Mouse (Mus musculus) lung, postnatal 25 days (tissue): ENCODE measurements around the gene Dchs1.

ENCODE experiments used
- DNase-seq: peaks from one replicate; pipeline ENCODE4 v3.0.0; 2022; ENCODE audit warnings: low spot score

The Dchs1 gene

DNA sequence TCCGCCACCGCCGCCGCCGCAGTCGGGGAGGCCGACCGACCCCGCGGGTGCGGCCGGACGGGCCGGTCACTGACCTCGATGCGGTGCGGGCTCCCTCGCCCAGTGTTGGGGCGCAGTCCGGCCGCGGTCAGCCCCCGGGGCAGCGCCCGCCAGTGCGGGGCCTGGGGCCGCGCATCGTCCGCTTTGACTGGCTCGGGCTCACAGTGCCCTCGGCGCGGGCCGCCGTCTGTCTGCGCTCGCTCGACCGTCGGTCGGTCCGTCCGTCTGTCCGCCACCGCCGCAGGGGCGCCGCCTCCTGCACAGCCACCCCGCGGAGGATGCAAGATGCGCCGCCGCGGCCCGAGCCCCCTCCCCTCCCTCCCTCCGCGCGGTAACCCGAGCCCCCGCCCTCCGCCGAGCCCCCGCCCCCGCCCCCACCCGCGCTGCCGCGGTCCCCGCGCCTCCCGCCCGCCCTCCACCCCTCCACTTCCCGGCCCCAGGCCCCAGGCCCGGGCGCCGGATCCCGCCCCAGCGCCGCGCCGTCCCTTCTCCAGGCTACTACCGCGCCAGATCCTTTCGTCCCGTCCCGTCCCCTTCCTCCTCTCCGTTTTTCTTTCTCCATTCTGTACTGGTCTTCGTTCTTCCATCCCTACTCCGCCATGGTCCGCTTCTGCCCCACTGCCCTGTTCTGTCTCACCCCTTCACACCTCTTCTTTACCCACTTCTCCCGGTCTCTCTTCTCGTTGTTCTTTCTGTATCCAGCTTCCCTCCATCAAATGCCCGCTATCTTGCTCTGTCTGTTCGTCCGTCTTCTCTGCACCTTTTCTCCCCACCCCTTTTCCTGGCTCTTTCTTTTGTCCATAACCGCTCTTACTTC, at the start of gene Dchs1:
Gene Dchs1 (minus strand): TSS at position 370 of the 856 bp plus-strand sequence.
- DNase-seq = no peak

DNA sequence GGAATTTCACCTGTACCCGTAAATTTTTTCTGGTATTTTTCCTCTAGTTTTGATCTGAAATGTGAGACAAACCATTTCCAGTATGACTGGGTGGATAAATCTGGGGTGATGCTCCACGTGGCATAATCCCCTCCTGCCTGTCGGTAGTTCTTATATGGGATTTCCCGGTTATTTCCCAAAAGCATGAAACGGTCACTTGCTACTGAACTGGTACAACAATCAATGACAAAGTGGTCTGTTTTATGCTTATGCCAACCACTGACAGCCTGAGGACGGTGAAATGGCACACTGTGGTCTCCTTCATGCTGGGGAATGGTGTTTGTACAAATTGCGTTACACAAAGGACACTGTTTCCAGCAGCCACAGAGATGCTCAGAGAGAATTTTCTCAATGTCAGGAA, 36.8 kb upstream of the Dchs1 start:
- no peak for DNase-seq

DNA sequence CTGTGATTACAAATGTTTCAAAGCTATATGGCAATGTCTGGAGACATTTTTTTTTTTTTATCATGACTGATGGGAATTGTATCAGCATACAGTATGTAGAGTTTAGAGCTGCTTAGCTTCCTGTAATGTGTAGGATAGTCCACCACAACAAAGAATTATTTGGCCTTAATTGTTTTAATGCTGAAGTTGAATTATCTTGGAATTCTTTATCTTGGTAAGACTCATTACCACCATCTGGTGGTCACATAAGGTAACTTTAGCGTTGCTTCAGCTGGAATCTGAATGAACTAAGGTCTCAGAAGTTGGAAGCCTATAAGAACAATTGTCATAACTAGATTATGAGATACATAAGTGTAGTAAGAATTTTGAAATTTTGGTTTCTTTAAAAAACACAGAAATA, 31.0 kb upstream of the Dchs1 start:
- peak; percentile 23 for DNase-seq

DNA sequence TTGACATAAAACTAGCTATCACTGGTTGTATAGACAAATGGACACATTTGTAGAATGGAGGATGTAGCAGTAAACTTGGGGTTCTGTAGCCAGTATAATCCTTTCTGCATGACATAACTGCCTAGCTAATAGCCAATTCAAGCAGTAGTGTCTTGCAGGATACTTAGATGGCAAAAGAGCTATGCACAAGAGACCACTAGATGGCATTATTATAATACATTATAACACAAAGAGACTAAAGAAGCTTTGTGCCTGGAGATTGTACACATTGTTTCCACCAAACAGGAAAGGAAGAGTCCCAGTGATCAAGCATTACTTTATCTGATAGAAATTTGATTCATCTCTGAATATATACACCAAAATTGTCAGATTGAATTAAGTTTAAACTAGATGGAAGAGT, 29.3 kb upstream of the Dchs1 start:
- peak; percentile 21 for DNase-seq

DNA sequence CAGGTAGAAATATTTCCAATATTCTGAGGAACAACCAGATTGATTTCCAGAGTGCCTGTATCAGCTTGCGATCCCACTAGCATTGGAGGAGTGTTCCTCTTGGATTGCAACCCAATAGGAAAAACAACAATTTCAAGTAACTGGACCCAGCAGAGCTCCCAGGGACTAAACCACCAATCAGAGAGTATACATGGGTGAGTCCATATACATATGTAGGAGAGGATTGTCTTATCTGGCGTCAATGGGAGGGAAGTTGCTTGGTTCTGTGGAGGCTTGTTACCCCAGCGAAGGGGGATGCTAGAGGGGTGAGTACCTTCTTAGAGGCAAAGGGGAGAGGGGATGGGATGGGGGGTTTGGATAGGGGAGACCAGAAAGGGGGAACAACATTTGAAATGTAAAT, 25.9 kb upstream of the Dchs1 start:
- DNase-seq = no peak

DNA sequence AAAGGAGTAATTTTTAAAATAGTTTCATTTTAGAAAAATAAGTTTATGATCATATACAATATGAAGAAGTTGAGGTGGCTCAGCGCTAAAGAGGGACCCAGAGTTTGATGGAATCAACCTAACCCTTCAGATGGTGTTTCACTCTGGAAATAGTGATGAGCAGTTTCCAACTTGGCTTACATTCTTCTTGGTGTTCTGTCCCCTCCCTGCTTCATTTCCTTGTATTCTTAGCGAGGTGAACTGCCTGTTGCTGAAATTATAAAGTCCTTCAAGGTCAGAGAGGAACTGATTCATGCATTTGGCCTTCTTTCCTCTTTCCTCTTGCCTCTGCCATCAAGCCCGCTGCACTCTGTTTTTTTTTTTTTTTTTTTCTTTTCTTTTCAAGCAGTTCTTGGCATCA, 25.1 kb upstream of the Dchs1 start:
- peak; percentile 18 for DNase-seq

DNA sequence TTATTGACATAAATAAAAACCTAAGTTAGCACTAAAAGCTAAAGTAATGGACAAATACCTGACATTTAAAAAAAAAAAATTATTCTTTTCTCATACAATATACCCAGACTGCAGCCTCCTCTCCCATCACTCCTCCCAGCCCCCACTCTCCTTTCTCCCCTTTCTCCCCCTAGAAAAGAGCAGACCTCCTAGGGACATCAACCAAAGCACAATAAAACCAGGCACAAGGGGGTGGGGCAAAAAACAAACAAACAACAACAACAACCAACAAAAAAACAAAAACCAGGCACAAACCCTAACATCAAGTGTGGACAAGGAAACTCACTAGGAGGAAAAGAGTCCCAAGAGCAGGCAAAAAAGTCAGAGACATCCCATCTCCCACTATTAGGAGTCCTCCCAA, 24.1 kb upstream of the Dchs1 start:
- DNase-seq = no peak

DNA sequence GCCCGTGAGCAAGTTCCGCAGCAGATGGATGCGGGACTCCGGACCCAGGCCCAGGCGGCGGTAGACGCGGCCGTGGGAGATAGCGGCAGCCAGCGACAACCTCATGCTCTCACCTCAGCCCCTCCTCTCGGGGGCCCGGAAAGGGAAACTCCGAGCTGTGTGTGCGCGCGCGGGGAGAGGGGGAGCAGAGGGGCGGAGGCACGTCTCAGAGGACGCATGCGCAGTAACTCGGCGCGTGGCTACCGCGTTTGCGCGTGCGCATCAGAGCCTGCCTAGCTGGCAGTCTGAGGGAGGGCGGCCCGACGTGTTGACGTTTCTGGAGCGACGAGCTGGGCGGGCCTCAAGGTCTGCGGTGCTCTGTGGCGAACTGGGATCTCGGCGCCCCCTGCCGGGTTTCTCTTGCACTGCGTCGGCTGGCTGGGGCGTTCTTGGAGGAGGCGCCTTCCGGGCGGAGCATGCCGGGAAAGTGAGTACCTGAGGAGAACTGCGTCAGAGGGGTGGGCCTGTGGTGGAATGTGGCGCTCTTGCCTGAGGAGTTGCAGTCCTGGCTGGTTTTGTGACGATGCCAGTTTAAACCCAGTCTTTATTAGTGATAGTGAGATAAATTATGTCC, 23.5 kb upstream of the Dchs1 start, which contains the start of gene Mrpl17:
Gene Mrpl17 (minus strand): TSS at position 223 of the 613 bp plus-strand sequence.
- DNase-seq = peak; percentile 100

DNA sequence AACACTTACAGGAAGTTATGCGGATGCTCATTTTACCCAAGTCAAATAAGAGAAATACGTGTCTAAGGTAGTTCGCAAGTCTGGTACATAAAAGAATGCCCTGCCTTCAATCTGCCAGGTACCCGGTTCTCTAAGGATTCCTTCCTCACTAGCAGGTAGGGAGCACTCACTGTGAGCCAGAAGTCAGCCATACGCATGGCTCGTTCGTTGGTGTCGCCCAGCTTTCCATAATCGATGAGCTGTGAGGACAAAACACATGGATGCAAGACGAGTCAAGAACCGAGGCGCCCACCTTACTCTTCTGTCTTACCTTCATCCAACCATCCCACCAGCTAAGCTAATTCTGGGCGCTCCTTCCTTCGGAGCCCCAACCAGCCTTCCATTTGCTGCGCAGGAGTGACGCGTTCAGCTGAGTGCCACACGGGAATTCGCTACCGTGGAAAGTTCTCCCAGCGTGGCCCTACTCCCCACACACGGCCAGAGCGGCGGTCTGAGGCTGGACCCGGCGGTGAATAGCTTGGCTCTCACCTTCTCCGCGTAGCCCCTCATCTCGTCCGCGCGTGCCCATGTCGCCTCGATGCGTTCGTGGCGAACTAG, 22.9 kb upstream of the Dchs1 start:
- DNase-seq = no peak

DNA sequence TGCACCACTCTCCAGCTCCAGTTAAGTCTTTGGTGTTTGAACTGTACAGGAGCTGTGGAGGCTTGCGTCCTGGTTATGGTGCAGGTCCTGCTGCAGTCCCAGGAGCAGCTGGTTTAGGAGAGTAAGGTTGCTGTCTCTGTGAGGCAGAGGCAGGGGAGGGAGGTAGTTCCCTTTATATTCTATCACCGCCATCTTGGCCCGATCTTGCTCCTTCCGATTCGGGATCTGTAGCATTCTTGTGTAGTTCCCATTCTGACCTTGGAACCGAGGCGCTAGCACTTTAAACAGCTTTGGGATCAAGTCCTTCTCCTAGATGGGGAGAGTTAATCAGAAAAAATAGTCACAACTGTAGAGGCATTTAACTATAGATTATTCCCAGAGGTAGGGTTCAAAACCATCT, 22.4 kb upstream of the Dchs1 start:
- no peak for DNase-seq

DNA sequence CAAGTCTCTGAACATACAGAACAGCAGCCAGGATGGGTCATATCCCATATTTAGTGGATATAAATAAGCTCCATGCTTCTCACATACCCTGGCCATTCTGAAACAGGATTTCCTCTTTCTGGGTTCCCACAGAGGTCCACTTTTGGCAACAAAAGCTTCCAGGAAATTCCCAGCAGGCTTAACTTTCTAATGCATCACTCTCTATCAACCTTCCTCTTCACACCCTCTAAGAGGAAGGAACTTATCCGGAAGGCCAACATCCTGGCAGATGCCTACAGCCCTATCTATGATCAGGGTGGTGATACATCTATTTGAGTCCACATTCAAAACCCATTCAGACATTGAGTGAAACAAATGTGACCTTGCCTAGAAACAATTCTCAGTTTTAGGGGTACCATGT, 20.9 kb upstream of the Dchs1 start:
- DNase-seq = peak; percentile 59

DNA sequence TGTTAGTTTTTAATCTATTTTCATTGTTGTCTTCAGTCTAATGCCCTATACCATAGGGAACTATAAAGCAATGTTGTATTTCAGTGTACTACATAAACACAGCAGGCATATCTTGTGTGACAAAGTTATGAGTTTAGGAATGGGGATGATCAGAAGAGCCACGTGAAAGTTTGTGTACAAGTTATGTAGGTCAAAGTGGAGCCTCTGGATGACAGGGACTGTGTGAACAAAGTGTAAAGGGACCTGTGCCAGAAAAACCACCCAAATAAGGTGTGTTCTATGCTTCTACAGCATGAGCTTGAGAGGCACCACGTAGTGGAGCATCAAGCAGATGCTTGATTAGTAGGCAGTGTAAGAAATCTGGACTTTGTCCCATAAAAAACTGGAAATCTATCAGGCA, 19.3 kb upstream of the Dchs1 start:
- no peak for DNase-seq

DNA sequence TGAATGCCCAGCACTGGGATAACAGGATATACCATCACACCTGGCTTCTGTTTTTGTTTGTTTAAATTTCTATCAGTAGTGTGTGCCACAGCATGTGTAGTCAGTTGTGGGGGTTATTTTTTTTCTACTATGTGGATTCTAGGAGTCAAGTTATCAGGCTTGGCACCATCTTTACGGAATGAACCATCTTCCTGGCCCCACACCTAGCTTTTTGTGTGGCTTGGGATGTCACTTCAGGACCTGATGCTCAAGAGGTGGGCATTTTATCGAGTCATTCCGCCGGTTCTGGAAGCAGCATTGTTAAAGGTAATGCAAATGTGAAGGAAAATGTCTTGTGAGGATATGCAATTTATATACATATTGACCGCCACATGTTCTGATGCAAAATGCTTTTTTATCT, 18.7 kb upstream of the Dchs1 start:
- DNase-seq = no peak

DNA sequence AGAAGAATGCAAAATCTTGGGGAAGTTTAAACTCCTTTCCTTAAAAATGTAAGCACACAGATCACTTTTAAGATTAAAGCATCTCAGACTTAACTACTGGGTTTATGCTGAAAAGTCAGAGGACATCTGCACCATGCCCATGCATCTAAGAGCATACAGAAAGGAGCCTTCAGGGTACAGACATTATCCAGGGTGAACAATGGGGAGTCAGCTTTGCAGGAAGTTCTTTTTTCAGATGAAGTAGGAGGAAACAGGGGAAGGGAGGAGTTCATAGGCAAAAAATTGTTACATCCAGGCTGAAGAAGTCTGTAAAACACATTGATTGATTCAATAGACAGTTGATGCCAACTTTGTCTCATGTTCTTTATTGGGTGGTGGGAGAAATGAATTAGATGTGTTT, 16.0 kb upstream of the Dchs1 start:
- DNase-seq = no peak

DNA sequence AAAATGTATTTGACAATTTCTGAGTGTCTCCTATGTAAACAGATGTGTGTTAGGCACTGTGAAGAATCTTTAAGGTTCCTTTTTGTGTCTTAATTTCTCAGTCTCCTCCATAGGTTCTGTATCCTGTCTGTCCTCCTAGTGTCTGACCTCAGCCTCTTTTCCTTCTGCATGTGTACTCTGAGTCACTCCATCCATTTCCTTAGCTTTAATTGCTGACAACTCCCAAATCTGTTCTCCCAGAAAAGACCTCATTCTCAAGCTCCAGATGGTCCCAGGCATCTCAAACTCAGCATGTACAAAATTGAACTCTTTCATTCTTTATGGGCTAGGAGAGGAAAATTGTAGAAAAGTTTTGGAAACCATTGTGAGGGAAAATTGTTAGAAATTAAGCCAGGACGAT, 15.3 kb upstream of the Dchs1 start:
- no peak for DNase-seq

DNA sequence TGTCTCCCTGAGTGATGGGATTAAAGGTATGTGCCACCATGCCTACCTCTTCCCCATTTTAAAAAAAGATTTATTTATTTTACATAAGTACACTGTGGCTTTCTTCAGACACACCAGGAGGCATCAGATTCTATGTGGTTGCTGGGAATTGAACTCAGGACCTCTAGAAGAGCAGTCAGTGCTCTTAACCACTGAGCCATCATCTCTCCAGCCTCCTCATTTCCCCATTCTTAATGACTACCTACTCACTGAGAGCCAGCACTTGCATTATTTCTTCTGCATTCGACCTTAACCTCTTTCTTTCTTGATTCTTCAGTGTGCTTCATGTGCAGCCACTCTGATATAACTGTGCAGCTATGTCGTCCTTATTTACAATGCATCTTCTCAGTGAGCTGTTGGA, 14.9 kb upstream of the Dchs1 start:
- no peak for DNase-seq

DNA sequence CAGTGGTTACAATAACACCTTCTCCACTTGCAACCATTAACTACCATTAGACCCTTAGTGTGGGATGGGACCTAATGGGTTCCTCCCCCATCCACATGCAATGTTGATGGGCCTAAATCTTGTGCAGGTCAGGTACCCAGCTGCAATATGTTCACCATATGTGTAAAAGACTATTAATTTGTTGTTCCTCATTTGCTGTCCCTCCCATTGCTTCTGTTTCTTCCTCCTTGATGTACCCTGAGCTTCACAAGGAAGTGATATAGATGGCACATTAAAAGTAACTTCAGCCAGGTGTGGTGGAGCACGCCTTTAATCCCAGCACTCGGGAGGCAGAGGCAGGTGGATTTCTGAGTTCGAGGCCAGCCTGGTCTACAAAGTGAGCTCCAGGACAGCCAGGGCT, 9.5 kb upstream of the Dchs1 start:
- no peak for DNase-seq

DNA sequence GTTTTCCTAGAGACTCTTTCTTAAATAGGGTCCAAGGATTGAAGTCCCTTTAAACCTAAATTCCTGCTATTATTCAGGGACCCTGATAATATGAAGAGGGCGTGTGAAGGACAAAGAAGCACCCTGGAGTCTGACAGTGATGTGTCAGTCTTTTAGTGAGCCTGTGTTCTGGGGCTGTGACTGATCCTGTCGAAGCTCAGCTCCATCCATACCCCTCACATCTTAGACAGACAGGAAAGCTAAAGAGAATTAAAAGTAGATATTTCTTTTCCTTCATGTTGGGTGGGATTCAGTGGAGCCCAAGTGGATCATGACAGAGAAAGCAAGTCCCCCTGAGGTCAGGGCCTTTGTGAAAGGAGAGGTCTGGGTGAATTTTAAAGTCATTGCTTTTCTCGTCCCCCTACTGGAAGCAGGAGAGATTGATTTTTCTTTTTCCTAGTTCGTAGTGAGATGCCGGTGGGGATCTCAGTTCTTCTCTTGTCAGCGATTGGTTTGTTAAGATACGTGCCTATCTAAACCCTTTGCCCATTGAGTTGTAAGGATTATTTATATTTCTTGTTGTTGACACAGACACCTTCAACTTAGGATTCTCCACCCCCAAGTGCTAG, 8.4 kb upstream of the Dchs1 start:
- no peak for DNase-seq

DNA sequence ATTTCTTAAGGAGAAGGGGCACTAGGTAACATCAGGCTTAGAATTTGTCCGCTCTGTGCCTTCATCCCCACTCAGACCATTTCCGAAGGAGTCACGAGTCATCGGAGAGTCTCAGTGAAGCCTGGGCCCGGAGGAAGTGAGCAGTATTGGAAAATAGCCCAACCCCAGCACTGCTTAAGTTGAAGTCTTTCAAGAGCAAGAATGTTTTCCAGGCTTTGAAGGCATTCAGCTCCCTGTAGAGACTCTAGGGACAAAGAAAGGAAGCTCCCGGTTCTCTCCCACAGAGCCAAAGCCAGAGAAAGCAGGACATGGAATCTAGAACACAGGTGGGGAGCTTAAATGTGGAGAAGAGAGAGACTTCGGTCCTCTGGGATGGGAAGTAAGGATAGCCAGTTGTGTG, 6.2 kb upstream of the Dchs1 start:
- no peak for DNase-seq

DNA sequence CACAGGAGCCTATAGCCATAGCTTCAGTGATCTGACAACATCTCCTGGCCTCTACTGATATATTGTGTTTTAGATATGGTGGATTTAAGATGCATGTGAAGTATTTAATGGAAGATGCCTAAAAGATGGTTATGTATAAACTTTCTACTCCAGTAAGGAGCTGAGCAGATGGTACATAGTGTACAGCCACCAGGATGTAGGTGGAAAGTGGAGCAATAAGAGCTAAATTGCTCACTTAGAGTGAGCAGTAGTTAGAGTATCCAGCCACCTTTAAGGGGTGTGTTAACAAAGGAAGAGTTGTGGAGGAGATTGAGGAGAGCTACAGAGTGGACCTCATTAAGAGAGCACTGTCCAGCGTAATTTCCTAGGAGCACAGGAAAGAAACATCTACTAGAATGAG, 3.7 kb upstream of the Dchs1 start:
- DNase-seq = no peak

DNA sequence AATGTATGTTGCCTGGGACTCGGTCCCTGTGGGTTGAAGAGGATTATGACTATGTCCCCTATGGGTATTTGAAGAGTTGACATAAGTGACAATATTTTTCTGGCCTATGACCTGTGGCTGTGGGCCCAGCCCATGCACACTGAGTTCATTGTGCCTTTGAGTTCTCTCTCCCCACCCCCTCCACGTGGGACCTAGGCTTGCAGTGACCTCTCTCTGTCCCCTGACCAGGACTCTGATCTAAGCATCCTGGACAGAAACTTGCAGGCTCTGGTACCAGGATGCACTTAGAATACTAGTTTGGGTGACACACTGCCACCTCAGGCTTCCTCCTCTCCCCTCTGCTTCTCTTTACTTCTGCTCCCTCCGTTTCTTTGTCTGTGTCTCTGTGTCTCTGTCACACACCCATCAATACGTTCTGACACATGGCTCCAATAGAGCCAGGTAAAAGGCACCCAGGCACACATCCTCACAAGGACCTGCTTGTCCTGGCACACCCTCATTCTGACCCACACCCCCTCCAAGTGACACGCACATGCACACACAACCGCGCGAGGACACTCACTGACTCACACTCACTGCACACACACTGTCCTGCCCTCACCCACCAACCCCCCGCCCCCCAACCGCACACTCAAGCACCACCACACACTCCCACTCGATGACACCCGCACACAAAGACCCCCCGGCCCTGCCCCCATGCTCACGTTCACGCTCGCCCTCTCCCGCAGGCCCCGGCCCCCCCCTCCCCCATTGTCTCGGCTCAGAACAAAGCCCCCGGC, 759 bp downstream of the Dchs1 start:
- no peak for DNase-seq

DNA sequence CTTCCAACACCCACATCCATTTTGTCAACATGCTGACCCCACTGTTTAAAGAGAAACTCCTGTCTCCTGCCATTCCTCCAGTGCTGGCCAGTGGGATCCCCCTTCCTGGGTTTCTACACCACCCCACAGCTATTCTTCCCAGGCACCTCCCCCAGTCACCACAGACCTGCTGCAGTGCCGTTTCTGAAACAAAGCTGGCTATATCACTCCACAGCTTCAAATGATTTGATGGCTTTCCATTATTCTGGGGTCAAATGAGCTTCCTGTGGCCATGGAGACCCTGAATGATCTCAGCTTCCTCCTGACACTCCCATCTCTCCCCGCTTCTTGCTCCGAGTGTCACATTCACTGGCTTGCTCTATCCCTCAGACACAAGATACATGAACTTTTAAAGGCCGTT, 2.9 kb downstream of the Dchs1 start:
- DNase-seq = no peak
